Mouse (Mus musculus) layer of hippocampus, adult 18-20 months (tissue): ENCODE measurements around the gene Fam104a. TPM values are rescaled to one million over a fixed set of nuclear protein-coding genes. Genes with fewer than 3 reads are reported as not detected.
A peak's percentile ranks its signal among the peaks of the same experiment; 100 is the strongest.

ENCODE experiments used
- DNase-seq, 2 experiments: peaks; one replicate each; pipeline ENCODE4 v3.0.0; 2022; ENCODE audit warnings: low spot score in 2 of 2
- total RNA-seq, 2 experiments: library from RNA; stranded (reverse); gene quantifications; 2 replicates each; pipeline ENCODE4 v1.2.3; 2021

Gene Fam104a
- total RNA-seq, 2 experiments from 2014 or later = 31.1 to 33.6 TPM

DNA sequence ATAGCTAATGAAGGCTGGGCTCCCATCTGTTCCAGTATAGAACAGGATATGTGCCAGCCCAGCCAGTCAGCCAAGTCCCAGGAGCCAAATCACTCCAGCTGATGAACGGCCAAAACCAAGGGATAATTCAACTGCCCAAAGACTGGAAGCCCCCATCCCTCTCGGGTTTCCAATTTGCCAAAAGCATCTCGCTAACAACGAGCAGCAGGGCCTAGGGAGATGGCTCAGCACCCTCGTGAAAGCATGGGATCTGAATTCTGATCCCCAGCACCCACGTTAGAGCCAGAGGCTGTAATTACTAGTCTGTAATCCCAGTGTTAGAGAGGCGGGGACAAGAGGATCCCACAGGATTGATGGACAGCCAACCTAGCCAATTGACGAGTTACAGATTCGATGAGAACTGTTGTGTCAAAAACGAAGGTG is 49.2 kb downstream of the Fam104a start:
- DNase-seq = no peak

DNA sequence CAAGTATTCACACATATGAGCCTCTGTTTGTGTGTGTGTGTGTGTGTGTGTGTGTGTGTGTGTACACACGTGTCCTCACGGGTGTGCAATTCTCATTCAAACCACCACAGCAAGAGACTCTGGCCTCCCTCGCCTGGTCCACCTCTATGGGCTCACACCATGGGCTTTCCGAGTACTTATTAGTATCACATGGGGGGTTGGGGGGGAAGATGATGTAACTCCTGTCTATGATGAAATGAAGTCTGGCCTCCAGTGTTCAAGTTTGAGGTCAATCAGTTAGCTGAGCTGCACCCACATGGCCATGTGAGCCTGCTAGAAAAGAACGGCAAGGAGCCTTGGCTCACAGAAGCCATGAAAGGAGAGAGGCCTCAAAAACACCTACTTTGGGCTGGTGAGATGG is 50.6 kb downstream of the Fam104a start:
- DNase-seq = no peak

DNA sequence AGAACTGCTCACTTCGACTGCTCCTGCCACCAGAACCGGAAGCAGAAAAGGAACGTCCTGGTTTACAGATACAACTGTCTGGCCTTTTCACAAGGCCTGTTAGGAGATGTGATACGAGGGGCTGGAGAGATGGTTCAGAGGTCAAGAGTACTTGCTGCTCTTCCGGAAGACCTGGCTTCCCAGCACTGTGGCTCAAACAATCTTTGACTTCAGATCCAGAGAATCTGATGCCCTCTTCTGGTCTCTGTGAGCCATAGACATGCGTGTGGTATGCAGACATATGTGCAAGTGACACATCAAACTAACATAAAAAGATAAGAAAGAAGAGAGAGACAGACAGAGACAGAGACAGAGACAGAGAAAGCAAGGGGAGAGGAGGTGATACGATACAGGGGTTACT is 51.7 kb downstream of the Fam104a start:
- DNase-seq = no peak

DNA sequence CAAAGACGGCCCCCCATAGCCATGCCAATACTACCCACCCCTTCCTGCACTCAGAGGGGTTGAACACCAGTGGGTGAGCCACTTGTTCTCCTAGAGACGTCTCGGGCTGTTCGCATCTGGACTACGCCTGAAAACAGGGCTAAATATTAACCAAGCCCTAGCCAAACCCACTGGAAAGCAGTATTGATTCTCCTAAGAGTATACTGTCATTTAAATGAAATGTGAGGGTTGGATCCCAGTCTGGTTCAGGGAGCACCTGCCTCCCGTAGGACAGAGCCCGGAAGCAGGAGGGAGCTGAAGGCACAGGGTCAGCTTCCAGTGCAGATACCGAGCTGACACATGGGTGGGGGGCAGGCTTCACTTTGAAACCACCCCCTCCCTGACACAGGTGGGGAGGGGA is 52.1 kb downstream of the Fam104a start:
- DNase-seq = no peak

DNA sequence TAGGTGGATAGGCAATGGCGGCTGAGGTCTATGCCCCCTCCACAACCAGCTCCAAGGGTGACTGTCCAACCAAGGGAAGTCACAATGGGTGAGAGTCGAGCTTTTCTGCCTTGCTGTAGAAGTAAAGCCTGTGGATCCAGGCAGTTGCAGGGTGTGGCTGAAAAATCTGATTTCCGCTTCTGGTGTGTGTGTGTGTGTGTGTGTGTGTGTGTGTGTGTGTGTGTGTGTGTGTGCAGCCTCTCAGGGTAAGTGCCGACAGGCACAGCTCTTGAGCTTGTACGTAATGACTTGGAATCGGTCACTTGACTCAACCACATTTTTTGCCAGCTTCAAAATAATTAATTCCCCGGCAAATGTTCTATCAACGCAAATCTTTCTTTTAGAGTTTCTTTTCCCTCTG is 52.7 kb downstream of the Fam104a start:
- no peak for DNase-seq

DNA sequence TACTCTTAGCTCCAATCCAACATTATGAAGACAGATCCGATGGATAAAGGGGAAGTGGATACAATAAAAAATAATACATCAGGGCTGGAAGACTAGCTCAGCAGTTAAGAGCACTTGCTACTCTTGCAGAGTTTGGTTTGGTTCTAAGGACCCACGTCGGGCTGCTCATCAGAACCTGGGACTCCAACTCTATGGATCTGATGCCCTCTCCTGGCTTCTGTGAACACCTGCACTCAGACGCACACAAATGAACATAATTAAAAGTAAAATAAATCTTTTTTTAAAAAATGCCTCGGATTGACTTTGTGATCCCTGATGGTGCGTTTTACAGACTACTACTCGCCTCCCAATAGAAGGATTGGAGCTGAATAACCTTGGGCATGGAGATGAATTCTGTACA is 53.3 kb downstream of the Fam104a start:
- DNase-seq = no peak

DNA sequence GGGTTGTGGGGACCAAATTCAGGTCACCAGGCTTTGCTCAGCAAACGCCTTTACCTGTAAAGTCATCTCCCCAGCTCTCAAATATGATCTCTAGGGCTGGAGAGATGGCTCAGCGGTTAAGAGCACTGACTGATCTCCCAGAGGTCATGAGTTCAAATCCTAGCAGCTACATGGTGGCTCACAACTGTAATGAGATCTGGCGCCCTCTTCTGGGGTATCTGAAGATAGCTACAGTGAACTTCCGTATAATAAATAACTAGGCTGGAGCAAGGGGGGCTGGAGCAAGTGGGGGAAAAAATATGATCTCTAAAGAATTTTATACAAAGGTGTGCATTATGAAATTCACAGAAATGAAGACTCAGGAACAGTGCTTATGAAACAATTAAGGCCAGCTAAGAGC is 56.2 kb downstream of the Fam104a start:
- no peak for DNase-seq

DNA sequence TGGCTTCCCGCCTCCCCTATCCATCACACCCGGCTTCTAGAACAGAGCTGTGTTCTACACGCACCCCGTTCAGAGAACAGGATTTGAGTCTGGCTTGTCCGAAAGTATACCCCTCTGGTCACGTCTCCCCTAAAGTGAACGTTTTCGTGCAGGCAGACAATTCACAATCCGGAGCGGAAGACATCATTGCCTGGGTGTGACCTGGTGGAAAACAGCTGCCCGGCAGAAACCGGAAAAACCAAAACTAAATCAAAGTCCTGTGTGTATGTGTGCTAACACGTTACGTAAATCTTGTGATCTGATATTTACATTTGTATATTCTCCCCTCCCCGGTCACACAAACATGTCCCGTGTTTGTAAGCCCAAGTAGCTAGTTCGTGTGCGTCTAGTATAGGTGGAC is 58.5 kb downstream of the Fam104a start:
- no peak for DNase-seq

DNA sequence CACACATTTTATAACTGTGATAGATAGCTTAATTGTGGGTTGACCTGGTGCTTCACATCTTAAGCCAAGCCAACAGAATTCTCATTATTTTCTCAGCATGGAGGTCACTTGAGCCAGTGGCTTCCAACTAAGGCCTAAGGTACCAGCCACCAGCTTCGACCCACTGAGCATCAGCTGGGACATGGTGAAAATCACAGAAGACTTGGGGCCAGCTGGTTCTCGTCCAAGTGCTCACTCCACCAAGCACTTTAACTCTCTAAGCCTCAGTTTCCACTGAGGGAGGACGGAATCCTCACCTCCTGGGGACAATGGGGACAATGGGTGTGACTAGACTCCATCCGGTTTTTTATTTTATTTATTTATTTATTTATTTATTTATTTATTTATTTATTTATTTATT is 61.9 kb downstream of the Fam104a start:
- no peak for DNase-seq

DNA sequence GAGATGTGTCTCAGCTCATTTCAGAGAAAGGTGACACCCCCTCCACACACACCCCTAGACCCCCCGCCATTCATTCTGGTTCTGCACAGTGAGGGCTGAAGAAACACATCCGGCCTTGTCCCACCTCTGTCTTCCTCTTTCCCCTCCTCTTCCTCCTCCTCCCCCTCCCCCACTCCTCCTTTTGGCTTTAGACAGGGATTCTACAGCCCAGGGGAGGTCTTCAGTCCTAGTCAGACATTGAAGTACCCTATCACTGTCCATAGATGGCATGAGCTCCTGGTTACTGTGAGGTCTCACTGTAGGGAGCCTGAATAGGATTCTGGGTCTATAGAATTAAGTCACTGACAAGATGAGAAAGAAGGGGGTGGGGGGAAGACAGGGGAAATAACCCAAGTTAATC is 63.0 kb downstream of the Fam104a start:
- DNase-seq = no peak

DNA sequence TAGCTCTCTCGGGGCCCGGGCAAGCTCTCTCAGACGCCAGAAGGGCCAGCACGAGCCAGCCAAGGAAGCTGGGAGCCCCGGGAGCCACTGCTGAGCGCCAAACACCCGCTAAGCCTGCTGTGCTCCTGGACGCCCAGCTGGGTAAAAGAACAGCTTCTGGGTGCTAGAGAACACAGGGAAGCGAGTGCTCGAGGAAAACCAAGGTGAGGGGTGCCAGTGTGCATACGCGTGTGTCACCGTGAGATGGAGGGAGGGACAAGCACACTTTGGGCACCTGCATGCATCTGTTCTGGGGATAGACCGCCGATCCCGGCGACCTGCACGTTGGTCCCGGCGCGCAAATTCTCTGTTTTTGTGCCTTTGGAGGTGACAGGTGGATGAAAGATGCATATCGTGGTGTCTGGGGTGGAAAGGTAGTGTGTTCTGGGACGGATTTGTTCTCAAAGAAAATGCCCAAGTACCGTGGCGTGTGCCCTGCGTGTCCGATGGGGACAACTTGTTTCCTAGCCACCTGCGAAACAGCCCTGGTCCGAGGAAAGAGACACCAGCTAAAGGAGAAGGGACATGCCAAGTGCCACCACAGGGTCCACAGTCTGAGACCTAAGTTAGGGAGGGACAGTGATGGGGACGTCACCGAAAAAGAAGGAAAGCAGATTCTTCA is 64.4 kb downstream of the Fam104a start:
- DNase-seq = no peak

DNA sequence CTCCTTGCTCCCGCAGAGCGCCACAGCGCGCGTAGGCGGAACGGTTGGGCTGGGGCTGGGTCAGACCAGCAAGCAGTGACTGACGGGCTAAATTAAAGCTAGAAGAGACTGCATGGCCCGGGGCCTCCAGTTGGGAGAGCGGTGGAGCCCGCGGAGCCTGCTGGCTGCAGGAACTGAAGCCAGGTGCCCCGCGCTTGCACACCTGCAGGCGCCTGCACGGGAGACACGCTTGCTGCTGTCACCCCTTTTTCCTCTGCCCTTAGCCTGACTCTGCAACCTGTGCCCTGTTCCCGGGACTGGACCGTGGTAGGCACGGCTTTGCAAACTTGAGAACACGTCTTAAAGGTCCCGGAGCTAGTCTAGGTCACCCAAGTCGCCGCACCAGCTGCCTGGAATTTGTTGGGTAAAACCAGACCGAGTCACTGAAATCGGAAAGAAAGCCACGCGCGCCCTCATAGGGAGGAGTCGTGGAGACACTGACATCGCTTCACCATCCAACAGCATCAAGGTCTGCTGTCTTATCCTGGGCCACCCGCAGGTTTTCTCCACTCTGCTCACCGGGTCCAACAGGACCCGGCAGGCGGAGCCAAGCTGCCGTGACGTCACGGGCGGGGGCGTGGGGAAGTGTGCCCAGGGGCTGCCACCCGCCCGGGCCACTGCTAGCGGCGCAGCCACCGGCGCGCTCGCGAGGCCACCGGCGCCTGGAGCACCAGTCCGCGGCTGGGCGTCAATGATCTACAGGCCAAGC is 65.1 kb downstream of the Fam104a start, which contains the start of gene Sstr2:
Sstr2 (plus strand) TSS at position 671 of the 748 bp plus-strand sequence.
- peak; percentile 74 to 85 for DNase-seq

DNA sequence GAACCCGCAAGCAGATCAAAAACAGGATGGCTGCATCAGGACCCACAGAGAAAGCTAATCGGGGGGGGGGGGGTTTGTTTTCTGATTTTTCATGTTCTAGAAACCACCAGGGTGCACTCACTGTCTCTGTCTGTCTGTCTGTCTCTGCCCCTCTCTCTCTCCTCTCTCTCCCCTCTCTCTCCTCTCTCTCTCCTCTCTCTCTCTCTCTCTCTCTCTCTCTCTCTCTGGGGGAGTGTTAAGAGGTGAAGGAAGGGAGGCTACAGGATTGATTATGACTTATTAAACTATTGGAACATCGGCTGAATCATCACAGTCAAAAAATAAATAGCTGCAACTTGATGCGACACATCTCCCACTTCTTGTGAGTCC is 65.7 kb downstream of the Fam104a start:
- DNase-seq = no peak

DNA sequence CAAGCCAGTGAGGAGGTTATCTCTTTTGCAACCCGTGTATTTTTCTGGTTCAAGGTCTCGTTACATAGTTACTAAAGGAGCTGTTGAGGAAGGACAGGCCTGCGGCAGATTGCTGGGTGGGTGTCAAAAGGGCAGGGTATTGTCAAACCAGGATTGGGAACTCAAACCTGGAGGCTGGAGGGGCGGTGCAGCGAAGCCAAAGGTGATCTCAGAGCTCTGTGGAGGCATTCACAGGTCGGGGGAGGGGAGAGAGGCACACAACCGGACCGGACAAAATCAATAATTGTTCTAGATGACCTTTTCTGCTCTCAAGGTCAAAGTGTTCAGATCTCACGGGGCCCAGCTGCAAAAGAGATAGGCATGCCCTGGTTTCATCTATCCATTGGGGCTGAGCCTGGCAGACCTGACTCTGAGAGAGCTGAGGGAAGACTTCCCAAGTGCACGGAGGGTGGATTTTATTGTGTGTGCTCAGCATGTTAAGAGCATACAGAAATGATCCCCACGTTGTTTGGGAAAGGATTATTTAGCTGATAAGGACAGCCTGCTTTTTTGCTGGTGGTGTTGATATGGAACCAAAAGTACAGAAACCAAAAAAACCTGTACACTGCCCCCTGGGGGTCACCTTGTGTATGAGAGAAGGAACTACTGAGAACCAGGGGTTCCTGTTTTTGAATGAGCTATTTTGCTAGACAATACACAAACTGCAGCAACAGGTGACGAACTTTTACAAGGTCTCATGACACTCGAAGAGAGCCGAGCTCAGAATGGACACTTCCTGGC is 66.6 kb downstream of the Fam104a start:
- DNase-seq = peak in 1 of 2 experiments; percentile 81

DNA sequence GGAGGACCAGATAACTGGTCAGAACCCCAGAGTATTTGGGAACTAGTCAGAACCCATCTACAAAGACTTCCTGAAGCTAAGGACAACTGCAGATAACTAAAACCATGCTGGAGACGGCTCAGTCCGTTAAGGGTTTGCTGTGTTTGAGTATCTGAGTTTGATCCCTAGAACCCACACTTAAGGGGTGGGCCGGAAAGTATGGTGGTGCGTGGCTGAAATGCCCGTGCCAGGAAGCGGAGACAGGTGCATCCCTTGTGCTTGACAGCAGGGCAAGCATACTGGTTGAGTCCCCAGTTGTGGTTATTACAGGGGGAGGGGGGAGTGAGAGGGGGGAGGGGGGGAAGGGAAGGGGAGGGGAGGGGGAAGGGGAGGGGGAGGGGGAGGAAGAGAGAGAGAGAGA is 69.5 kb downstream of the Fam104a start:
- no peak for DNase-seq

DNA sequence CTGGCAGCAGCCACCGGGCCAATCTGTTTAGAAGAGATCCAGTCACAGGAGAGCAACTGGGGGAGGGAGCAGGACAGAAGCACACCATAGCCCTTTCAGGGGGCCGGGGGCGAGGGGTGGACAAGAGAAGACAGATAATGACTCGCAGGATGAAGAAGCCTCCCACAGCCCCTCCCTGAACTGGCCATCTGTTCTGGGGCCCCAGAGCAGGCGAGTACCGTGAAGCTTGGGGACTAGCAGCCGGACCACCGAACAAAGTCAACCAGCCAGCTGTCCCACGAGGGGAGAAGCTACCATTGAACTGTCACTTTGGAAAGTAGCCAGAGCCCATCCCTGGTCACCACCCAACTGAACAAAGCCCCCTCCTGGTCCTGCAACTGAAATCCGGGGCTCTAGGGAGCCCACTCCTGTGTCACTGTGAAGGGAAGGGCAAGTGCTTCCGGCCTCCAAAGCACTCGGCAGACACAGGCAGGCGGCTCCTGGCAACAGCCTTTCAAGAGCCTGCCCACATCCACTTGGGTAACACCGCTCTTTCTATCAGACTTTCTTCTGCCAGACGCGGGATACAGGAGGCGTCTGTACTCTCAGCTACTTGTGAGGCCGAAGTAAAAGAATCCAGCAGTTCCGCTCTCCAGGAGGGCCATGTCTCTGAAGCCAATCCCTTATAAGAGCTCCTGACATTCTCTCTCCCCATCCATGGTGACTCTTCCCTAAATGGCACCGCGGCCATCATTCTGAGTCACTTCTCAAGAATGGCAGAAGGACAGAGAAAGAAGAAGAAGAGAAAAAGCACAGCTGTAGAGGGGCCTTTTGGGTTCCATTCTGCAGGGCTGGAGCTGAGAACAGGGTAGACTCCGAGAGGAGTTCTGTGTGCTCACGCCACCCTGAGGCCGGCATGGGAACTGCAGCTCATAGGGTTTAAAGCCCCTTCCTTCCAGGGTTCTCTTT is 72.0 kb downstream of the Fam104a start:
- peak; percentile 49 to 72 for DNase-seq

Other genes starting within 250 kb of the Fam104a start
- gene Sstr2, start 64.8 kb downstream of the Fam104a start, total RNA-seq = 10 to 100 TPM; 19.5 to 26.1 TPM
- gene Cog1, start 35.0 kb downstream of the Fam104a start, total RNA-seq = 10 to 100 TPM; 50.7 to 58.3 TPM
- gene Slc39a11, start 34.1 kb downstream of the Fam104a start, total RNA-seq = 10 to 100 TPM; 20.4 to 25.4 TPM
- 10 to 100 TPM; 13.1 to 13.8 TPM for gene D11Wsu47e, start 257 bp upstream of the Fam104a start, total RNA-seq
- not detected for gene Cpsf4l, start 25.9 kb upstream of the Fam104a start, total RNA-seq
- gene Cdc42ep4, start 67.7 kb upstream of the Fam104a start, total RNA-seq = 10 to 100 TPM; 32.4 to 32.7 TPM